Mouse (Mus musculus): ENCODE measurements around the gene Sp1.

The Sp1 gene

GRCm38 (mm10) chr15:102483136-102483535, 77.2 kb downstream of the Sp1 start:
- no peak for DNase-seq

- DNase-seq, result no peak
Measured at GRCm38 (mm10) chr15:102485853-102486252, 79.9 kb downstream of the Sp1 start.

Data from right cerebral cortex, postnatal 25 days (tissue).